Mouse (Mus musculus) midbrain, embryonic 10.5 days (tissue): ENCODE measurements at regions not wholly inside any gene's neighbourhood (a gene's known extent, or its start where the extent isn't known, plus 50 kb on each side); places are given as distances from the start of the nearest gene placed in this dataset.

Source experiments
- DNase-seq: peaks from one replicate; pipeline ENCODE4 v3.0.0-alpha.2; 2017; ENCODE audit warnings: low spot score
- H3K27ac ChIP-seq: fragments of 300-500 bp; sonication (generic); replicated peaks from 2 replicates; pipeline ENCODE4 v1.5.1; 2016; ENCODE audit warnings: mild to moderate bottlenecking
- H3K27me3 ChIP-seq: fragments of 300-500 bp; sonication (generic); 2 replicates; pipeline ENCODE4 v1.6.1; 2016; ENCODE audit warnings: low read depth, mild to moderate bottlenecking; ENCODE audit not compliant: poor library complexity, severe bottlenecking
- H3K36me3 ChIP-seq: fragments of 300-500 bp; sonication (generic); 2 replicates; pipeline ENCODE4 v1.6.1; 2016; ENCODE audit warnings: mild to moderate bottlenecking, moderate library complexity
- H3K4me1 ChIP-seq: fragments of 300-500 bp; sonication (generic); 2 replicates; pipeline ENCODE4 v1.6.1; 2016
- H3K4me3 ChIP-seq: fragments of 300-500 bp; sonication (generic); 2 replicates; pipeline ENCODE4 v1.5.1; 2016; ENCODE audit warnings: mild to moderate bottlenecking, moderate library complexity
- H3K9me3 ChIP-seq: fragments of 300-500 bp; sonication (generic); replicated peaks from 2 replicates; pipeline ENCODE4 v1.6.1; 2016; ENCODE audit warnings: mild to moderate bottlenecking
- WGBS: fragments of 180-500 bp; shearing (Covaris S2); methylation state at CpG from one replicate; pipeline ENCODE4 v1.1.7; 2016; 5-methylcytosine and 5-hydroxymethylcytosine counted together

GRCm38 (mm10) chr5:80484676-80485075 lies 535.3 kb upstream of the Adgrl3 start:
- Histone ChIP-seq H3K4me1 (no peaks in the 10 kb centered on the region), H3K27ac (no peak overlapping the region), H3K36me3 (no peaks in the 10 kb centered on the region), H3K4me3 (no peak overlapping the region), H3K27me3 (no peaks in the 10 kb centered on the region), H3K9me3 (no peaks in the 10 kb centered on the region)
- WGBS: 57% methylated on average over 3 of the region's 3 CpGs
- no peak for DNase-seq

- no peaks in the 10 kb centered on the region for H3K4me1 ChIP-seq
- DNase-seq: no peak
- H3K9me3 ChIP-seq: no peaks in the 10 kb centered on the region
- WGBS: 87% methylated on average over 1 of the region's 1 CpGs
- no peak overlapping the region for H3K27ac ChIP-seq
- no peaks in the 10 kb centered on the region for H3K36me3 ChIP-seq
- no peak overlapping the region for H3K4me3 ChIP-seq
- H3K27me3 ChIP-seq: no peaks in the 10 kb centered on the region
Observed at GRCm38 (mm10) chr5:80488332-80488731, 531.6 kb upstream of the Adgrl3 start.

GRCm38 (mm10) chr5:80508672-80509071 lies 511.3 kb upstream of the Adgrl3 start:
- DNase-seq: peak; percentile 25
- Histone ChIP-seq H3K4me1 (no peaks in the 10 kb centered on the region), H3K9me3 (no peaks in the 10 kb centered on the region), H3K4me3 (no peak overlapping the region), H3K36me3 (no peaks in the 10 kb centered on the region), H3K27me3 (no peaks in the 10 kb centered on the region), H3K27ac (no peak overlapping the region)
- WGBS: 39% methylated on average over 2 of the region's 2 CpGs

- Histone ChIP-seq H3K36me3 (no peaks in the 10 kb centered on the region), H3K27ac (no peak overlapping the region), H3K9me3 (no peaks in the 10 kb centered on the region), H3K4me1 (no peaks in the 10 kb centered on the region), H3K27me3 (no peaks in the 10 kb centered on the region), H3K4me3 (no peak overlapping the region)
- WGBS: 70% methylated on average over 1 of the region's 1 CpGs
- no peak for DNase-seq
Observed at GRCm38 (mm10) chr5:80539997-80540396, 479.9 kb upstream of the Adgrl3 start.

GRCm38 (mm10) chr5:80551673-80552072 lies 468.3 kb upstream of the Adgrl3 start:
- no peaks in the 10 kb centered on the region for H3K36me3 ChIP-seq
- H3K9me3 ChIP-seq: no peaks in the 10 kb centered on the region
- no peaks in the 10 kb centered on the region for H3K4me1 ChIP-seq
- no peak overlapping the region for H3K27ac ChIP-seq
- H3K4me3 ChIP-seq: no peak overlapping the region
- WGBS: 82% methylated on average over 7 of the region's 7 CpGs
- DNase-seq: no peak
- no peaks in the 10 kb centered on the region for H3K27me3 ChIP-seq

GRCm38 (mm10) chr5:80578741-80579140 lies 441.2 kb upstream of the Adgrl3 start:
- WGBS: 85% methylated on average over 1 of the region's 1 CpGs
- H3K4me3 ChIP-seq: no peak overlapping the region
- H3K27me3 ChIP-seq: no peaks in the 10 kb centered on the region
- H3K36me3 ChIP-seq: no peaks in the 10 kb centered on the region
- no peak overlapping the region for H3K27ac ChIP-seq
- no peaks in the 10 kb centered on the region for H3K4me1 ChIP-seq
- DNase-seq: no peak
- no peaks in the 10 kb centered on the region for H3K9me3 ChIP-seq

GRCm38 (mm10) chr5:80611571-80611970 lies 408.4 kb upstream of the Adgrl3 start:
- no peaks in the 10 kb centered on the region for H3K9me3 ChIP-seq
- no peaks in the 10 kb centered on the region for H3K4me1 ChIP-seq
- WGBS: 100% methylated on average over 3 of the region's 3 CpGs
- no peaks in the 10 kb centered on the region for H3K36me3 ChIP-seq
- no peak overlapping the region for H3K27ac ChIP-seq
- no peak for DNase-seq
- H3K27me3 ChIP-seq: no peaks in the 10 kb centered on the region
- no peak overlapping the region for H3K4me3 ChIP-seq

GRCm38 (mm10) chr5:80627225-80627624 lies 392.7 kb upstream of the Adgrl3 start:
- 71% methylated on average over 3 of the region's 3 CpGs for WGBS
- Histone ChIP-seq H3K9me3 (no peaks in the 10 kb centered on the region), H3K36me3 (no peaks in the 10 kb centered on the region), H3K4me3 (no peak overlapping the region), H3K27me3 (no peaks in the 10 kb centered on the region), H3K4me1 (no peaks in the 10 kb centered on the region), H3K27ac (no peak overlapping the region)
- DNase-seq: no peak

- no peak overlapping the region for H3K4me3 ChIP-seq
- WGBS: 91% methylated on average over 5 of the region's 5 CpGs
- H3K27ac ChIP-seq: no peak overlapping the region
- no peak for DNase-seq
- H3K9me3 ChIP-seq: no peaks in the 10 kb centered on the region
- no peaks in the 10 kb centered on the region for H3K36me3 ChIP-seq
- no peaks in the 10 kb centered on the region for H3K27me3 ChIP-seq
- no peaks in the 10 kb centered on the region for H3K4me1 ChIP-seq
Observed at GRCm38 (mm10) chr5:80659043-80659442, 360.9 kb upstream of the Adgrl3 start.

GRCm38 (mm10) chr5:80659530-80659929 lies 360.4 kb upstream of the Adgrl3 start:
- 86% methylated on average over 3 of the region's 3 CpGs for WGBS
- Histone ChIP-seq H3K36me3 (no peaks in the 10 kb centered on the region), H3K27me3 (no peaks in the 10 kb centered on the region), H3K4me3 (no peak overlapping the region), H3K9me3 (no peaks in the 10 kb centered on the region), H3K27ac (no peak overlapping the region), H3K4me1 (no peaks in the 10 kb centered on the region)
- DNase-seq: no peak

- H3K27ac ChIP-seq: no peak overlapping the region
- H3K36me3 ChIP-seq: no peaks in the 10 kb centered on the region
- H3K27me3 ChIP-seq: no peaks in the 10 kb centered on the region
- WGBS: 92% methylated on average over 7 of the region's 7 CpGs
- H3K4me3 ChIP-seq: no peak overlapping the region
- DNase-seq: no peak
- no peaks in the 10 kb centered on the region for H3K4me1 ChIP-seq
- H3K9me3 ChIP-seq: no peaks in the 10 kb centered on the region
Observed at GRCm38 (mm10) chr5:80670258-80670947, 349.5 kb upstream of the Adgrl3 start.

- H3K36me3 ChIP-seq: no peaks in the 10 kb centered on the region
- 78% methylated on average over 2 of the region's 2 CpGs for WGBS
Observed at GRCm38 (mm10) chr5:80683431-80683830, 336.5 kb upstream of the Adgrl3 start.

GRCm38 (mm10) chr5:80700848-80701247 lies 319.1 kb upstream of the Adgrl3 start:
- H3K27ac ChIP-seq: no peak overlapping the region
- 97% methylated on average over 2 of the region's 2 CpGs for WGBS
- H3K9me3 ChIP-seq: no peaks in the 10 kb centered on the region
- no peaks in the 10 kb centered on the region for H3K27me3 ChIP-seq
- no peaks in the 10 kb centered on the region for H3K4me1 ChIP-seq
- H3K4me3 ChIP-seq: no peak overlapping the region
- DNase-seq: no peak
- H3K36me3 ChIP-seq: no peaks in the 10 kb centered on the region

More at GRCm38 (mm10) chr5:80683431-80683830, 336.5 kb upstream of the Adgrl3 start:
- Histone ChIP-seq H3K4me1 (no peaks in the 10 kb centered on the region), H3K27me3 (no peaks in the 10 kb centered on the region), H3K4me3 (no peak overlapping the region), H3K27ac (no peak overlapping the region), H3K9me3 (no peaks in the 10 kb centered on the region)
- DNase-seq: no peak

GRCm38 (mm10) chr5:80704732-80705131 lies 315.2 kb upstream of the Adgrl3 start:
- no peaks in the 10 kb centered on the region for H3K27me3 ChIP-seq
- H3K36me3 ChIP-seq: no peaks in the 10 kb centered on the region
- WGBS: 79% methylated on average over 2 of the region's 2 CpGs
- no peaks in the 10 kb centered on the region for H3K4me1 ChIP-seq
- no peak for DNase-seq
- H3K9me3 ChIP-seq: no peaks in the 10 kb centered on the region
- no peak overlapping the region for H3K4me3 ChIP-seq
- H3K27ac ChIP-seq: no peak overlapping the region
